Mouse (Mus musculus): ENCODE measurements around the gene Atox1.

DNA sequence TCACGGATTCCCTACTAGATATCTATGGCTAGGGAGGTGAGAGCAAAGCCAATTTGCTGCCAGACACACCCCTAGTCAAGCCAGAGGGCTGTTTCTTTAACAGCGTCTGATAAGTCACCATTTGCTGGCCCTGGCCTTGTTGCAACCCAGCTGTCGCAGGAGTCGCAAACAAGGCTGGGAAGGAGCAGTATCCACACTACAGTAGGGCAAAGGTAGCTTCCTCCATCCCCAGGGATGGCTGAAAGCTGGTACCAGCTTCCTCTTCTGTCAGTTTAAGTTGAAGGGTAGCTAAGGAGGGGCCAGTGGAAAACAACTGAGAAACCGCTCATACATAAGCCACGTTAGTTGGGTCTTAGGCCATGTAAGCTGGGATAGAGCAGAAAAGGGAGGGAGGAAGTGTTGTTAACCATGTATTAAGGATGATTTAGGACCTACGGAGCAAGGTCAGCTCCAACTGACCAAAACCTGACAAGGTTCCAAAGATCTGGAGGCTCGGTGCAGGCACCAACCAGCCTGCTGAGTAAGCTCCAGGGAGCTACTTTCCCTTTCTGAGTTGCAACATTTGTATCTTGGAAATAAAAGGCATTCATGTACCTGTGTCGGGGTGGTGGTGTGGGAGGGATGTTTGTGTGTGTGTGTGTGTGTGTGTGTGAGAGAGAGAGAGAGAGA lies 45.9 kb downstream of the Atox1 start:
- TF ChIP-seq POLR2A (IDR thresholded peaks at IDR 0.05; ENCODE audit: insufficient read depth, low read depth, low read length) = no peak
- no peak for TF ChIP-seq CTCF (IDR thresholded peaks at IDR 0.05; ENCODE audit: insufficient read depth, low read depth, low read length)

Measured in olfactory bulb, adult 2 months (tissue).